Mouse (Mus musculus) MEL (cell line): ENCODE results near the gene Pbx3.

ENCODE experiments used
- CHD2 ChIP-seq: IDR thresholded peaks from 2 replicates; pipeline ENCODE4 v1.6.1; 2011; ENCODE audit warnings: low read length, improper control_type of control experiment
- CTCF ChIP-seq, 3 experiments: IDR thresholded peaks in 2 of 3; conservative IDR thresholded peaks in 1 of 3; 2 replicates each; pipeline ENCODE4 v1.5.1; 2011 to 2012; ENCODE audit warnings: low read length in 3 of 3, low read depth in 2 of 3, mild to moderate bottlenecking in 2 of 3, improper control_type of control experiment in 1 of 3, inconsistent platforms in 1 of 3, mixed read lengths in 1 of 3, moderate library complexity in 1 of 3; ENCODE audit not compliant: control insufficient read depth in 1 of 3, insufficient read depth in 1 of 3, poor library complexity in 1 of 3, severe bottlenecking in 1 of 3
- MAZ ChIP-seq: IDR thresholded peaks from 2 replicates; pipeline ENCODE4 v1.6.1; 2012; ENCODE audit warnings: low read depth, mild to moderate bottlenecking, inconsistent platforms, low read length, improper control_type of control experiment
- NRF1 ChIP-seq: IDR thresholded peaks from 2 replicates; pipeline ENCODE4 v1.6.1; 2014; ENCODE audit warnings: low read depth, mild to moderate bottlenecking, inconsistent platforms, low read length, improper control_type of control experiment, moderate library complexity; ENCODE audit not compliant: poor library complexity, insufficient read depth, severe bottlenecking

DNA sequence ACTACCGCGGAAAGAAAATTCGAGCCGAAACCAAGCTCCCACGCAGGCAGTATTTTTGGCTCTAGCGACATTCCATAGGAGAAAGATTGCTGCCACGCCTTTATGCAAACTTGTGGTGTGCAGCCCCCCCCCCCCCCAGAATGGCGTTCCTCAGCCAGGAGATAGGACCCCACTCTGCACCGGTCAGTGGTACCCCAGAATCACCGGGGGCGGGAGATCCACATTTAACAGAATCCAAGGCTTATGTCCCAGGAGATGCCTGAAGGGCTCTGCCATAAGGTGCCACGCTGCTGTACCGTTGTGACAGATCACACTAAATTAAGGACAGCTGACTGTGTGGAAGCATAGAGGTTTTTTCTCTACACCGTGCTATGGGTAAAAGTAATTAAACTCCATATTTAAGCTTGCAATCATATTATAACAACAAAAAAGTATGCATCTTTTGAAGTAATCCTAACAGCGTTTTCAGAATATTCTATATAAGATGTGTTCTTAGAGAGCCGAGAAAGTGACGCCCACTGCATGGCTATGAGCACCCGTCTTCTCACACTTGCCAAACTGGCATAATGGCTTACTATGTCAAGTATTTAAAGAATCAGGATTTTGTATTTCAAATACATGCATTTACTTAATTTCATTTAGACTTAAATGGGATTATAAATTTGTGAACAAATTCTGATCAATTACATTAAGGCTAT lies 122.8 kb downstream of the Pbx3 start:
- TF ChIP-seq CHD2 (no peak), MAZ (no peak), NRF1 (no peak), CTCF (IDR thresholded peaks at IDR 0.05 in 2 of 3, conservative IDR thresholded peaks at IDR 0.05 in 1 of 3; ENCODE audit: control insufficient read depth in 1 of 3, insufficient read depth in 1 of 3, low read depth in 2 of 3, low read length in 3 of 3, poor library complexity in 1 of 3, severe bottlenecking in 1 of 3) (no peak)
